Mouse (Mus musculus) ES-E14 (cell line): ENCODE data around the gene Zbtb2. TPM values are rescaled to one million over a fixed set of nuclear protein-coding genes. Genes with fewer than 3 reads are reported as not detected.

ENCODE experiments used
- DNase-seq: peaks from one replicate; pipeline ENCODE4 v3.0.0-alpha.2; 2013; ENCODE audit warnings: low read depth, low spot score
- H3K27ac ChIP-seq: 2 replicates; pipeline ENCODE4 v1.5.1; 2012; ENCODE audit warnings: low read depth, mild to moderate bottlenecking, low read length, moderate library complexity, mixed read lengths; ENCODE audit not compliant: poor library complexity, insufficient read depth, severe bottlenecking
- H3K36me3 ChIP-seq: 2 replicates; pipeline ENCODE4 v1.6.1; 2012; ENCODE audit warnings: mild to moderate bottlenecking, low read length, moderate library complexity, mixed read lengths; ENCODE audit not compliant: control insufficient read depth, poor library complexity, insufficient read depth, severe bottlenecking
- H3K4me1 ChIP-seq, 2 experiments: fragments of 150-350 bp in 1 of 2; sonication (generic) in 1 of 2; 2 replicates each; pipeline ENCODE4 v1.6.1; 2012; ENCODE audit warnings: low read length in 2 of 2, mild to moderate bottlenecking in 1 of 2, mixed read lengths in 1 of 2; ENCODE audit not compliant: control insufficient read depth in 2 of 2, insufficient read depth in 2 of 2, poor library complexity in 1 of 2
- H3K4me3 ChIP-seq, 2 experiments: fragments of 150-350 bp in 1 of 2; sonication (generic) in 1 of 2; 2 replicates each; pipeline ENCODE4 v1.5.1; 2012; ENCODE audit warnings: low read length in 2 of 2, low read depth in 1 of 2, mild to moderate bottlenecking in 1 of 2, mixed read lengths in 1 of 2; ENCODE audit not compliant: insufficient read depth in 1 of 2, poor library complexity in 1 of 2, severe bottlenecking in 1 of 2
- H3K9ac ChIP-seq: 2 replicates; pipeline ENCODE4 v1.6.1; 2012; ENCODE audit warnings: low read depth, mild to moderate bottlenecking, low read length, mixed read lengths; ENCODE audit not compliant: poor library complexity, insufficient read depth, severe bottlenecking
- H3K9me3 ChIP-seq: fragments of 150-350 bp; sonication (generic); 2 replicates; pipeline ENCODE4 v1.6.1; 2012; ENCODE audit warnings: low read depth, mild to moderate bottlenecking, low read length; ENCODE audit not compliant: control insufficient read depth, insufficient read depth
- CHD2 ChIP-seq: IDR thresholded peaks from 2 replicates; pipeline ENCODE4 v1.6.1; 2014; ENCODE audit warnings: mild to moderate bottlenecking, low read depth, low read length, inconsistent platforms
- HCFC1 ChIP-seq: IDR thresholded peaks from 2 replicates; pipeline ENCODE4 v1.6.1; 2012; ENCODE audit warnings: low read length, inconsistent platforms, borderline replicate concordance; ENCODE audit not compliant: insufficient read depth
- MAFK ChIP-seq: IDR thresholded peaks from 2 replicates; pipeline ENCODE4 v1.6.1; 2014; ENCODE audit warnings: mild to moderate bottlenecking, low read depth, low read length, inconsistent platforms; ENCODE audit not compliant: insufficient read depth
- ZC3H11A ChIP-seq: IDR thresholded peaks from 2 replicates; pipeline ENCODE4 v1.6.1; 2012; ENCODE audit warnings: low read depth, mild to moderate bottlenecking, inconsistent platforms, low read length, borderline replicate concordance
- ZNF384 ChIP-seq: IDR thresholded peaks from 2 replicates; pipeline ENCODE4 v1.6.1; 2012; ENCODE audit warnings: low read depth, low read length, inconsistent platforms
- in situ Hi-C, 2 experiments: fragments of 600-800 bp; cut with MboI; formaldehyde crosslinking; loops; one replicate each; pipeline ENCODE4 v1.15.1; 2025; ENCODE audit warnings: low sequenced_read_pairs in 2 of 2, inconsistent platforms in 1 of 2; ENCODE audit not compliant: unreplicated experiment in 2 of 2
- total RNA-seq: library from RNA; depleted of rRNA; stranded (reverse); fragments of 300-350 nt; gene quantifications from 2 replicates; pipeline ENCODE4 v1.2.3, GENCODE M21; 2012; rRNA removed

The Zbtb2 gene
- total RNA-seq, 1 experiment, result 14.7 TPM

GRCm38 (mm10) chr10:4325562-4325961 lies 62.3 kb downstream of the Zbtb2 start:
- TF ChIP-seq CHD2, result no peak
- TF ChIP-seq MAFK, result no peak
- no peak for TF ChIP-seq ZC3H11A
- no peak for TF ChIP-seq ZNF384
- TF ChIP-seq HCFC1, result no peak
- Histone ChIP-seq H3K9ac (no peak overlapping the region), H3K4me1 (peaks cover 0 to 2% of the 10 kb centered on the region in 2 experiments; a peak in 2 of 4 replicates), H3K27ac (no peak overlapping the region), H3K9me3 (no peaks in the 10 kb centered on the region), H3K36me3 (peaks cover 23% of the 10 kb centered on the region), H3K4me3 (no peak overlapping the region)
- in situ Hi-C loops, result no loop called here
- no peak for DNase-seq

GRCm38 (mm10) chr10:4323885-4324284 lies 64.0 kb downstream of the Zbtb2 start:
- Histone ChIP-seq H3K4me1 (peaks cover 0 to 2% of the 10 kb centered on the region in 2 experiments; a peak in 2 of 4 replicates), H3K9ac (no peak overlapping the region), H3K36me3 (peaks cover 25% of the 10 kb centered on the region), H3K4me3 (no peak overlapping the region), H3K9me3 (no peaks in the 10 kb centered on the region), H3K27ac (no peak overlapping the region)
- DNase-seq, result no peak
- TF ChIP-seq ZC3H11A (no peak), CHD2 (no peak), MAFK (no peak), ZNF384 (no peak), HCFC1 (no peak)
- in situ Hi-C loops, result no loop called here

Other genes starting within 250 kb of the Zbtb2 start
- gene Akap12, start 121.7 kb downstream of the Zbtb2 start, total RNA-seq, result 346 and 466 TPM in 2 replicates
- 31.8 and 35.1 TPM in 2 replicates for gene Rmnd1, start 44.3 kb upstream of the Zbtb2 start, total RNA-seq
- gene Armt1, start 44.4 kb upstream of the Zbtb2 start, total RNA-seq, result 17.6 and 19.0 TPM in 2 replicates
- 0.22 and 0.32 TPM in 2 replicates for gene Ccdc170, start 94.4 kb upstream of the Zbtb2 start, total RNA-seq
- gene Esr1, start 223.5 kb upstream of the Zbtb2 start, total RNA-seq, result 0.09 TPM in 1 of 2 replicates, not detected in the other